Mouse (Mus musculus) neural tube, embryonic 13.5 days (tissue): ENCODE measurements around the gene Snx27. TPM values are rescaled to one million over a fixed set of nuclear protein-coding genes. Genes with fewer than 3 reads are reported as not detected.

Experiments used
- ATAC-seq: fragments of 200-750 bp; cut with Nextera tagmentation; 2 replicates; pipeline ENCODE4 v1.8.0; 2017; ENCODE audit warnings: low read depth, mild to moderate bottlenecking, moderate TSS enrichment, moderate library complexity
- H3K27ac ChIP-seq: fragments of 300-500 bp; sonication (generic); replicated peaks from 2 replicates; pipeline ENCODE4 v1.5.1; 2015; ENCODE audit warnings: moderate library complexity, mild to moderate bottlenecking, inconsistent platforms
- H3K27me3 ChIP-seq: fragments of 300-500 bp; sonication (generic); 2 replicates; pipeline ENCODE4 v1.6.1; 2015; ENCODE audit warnings: mild to moderate bottlenecking, inconsistent platforms
- H3K36me3 ChIP-seq: fragments of 300-500 bp; sonication (generic); 2 replicates; pipeline ENCODE4 v1.6.1; 2015; ENCODE audit warnings: mild to moderate bottlenecking, inconsistent platforms
- H3K4me1 ChIP-seq: fragments of 300-500 bp; sonication (generic); replicated peaks from 2 replicates; pipeline ENCODE4 v1.6.1; 2015; ENCODE audit warnings: inconsistent platforms
- H3K4me2 ChIP-seq: fragments of 300-500 bp; sonication (generic); 2 replicates; pipeline ENCODE4 v1.6.1; 2015; ENCODE audit warnings: inconsistent platforms, mild to moderate bottlenecking, moderate library complexity
- H3K4me3 ChIP-seq: fragments of 300-500 bp; sonication (generic); 2 replicates; pipeline ENCODE4 v1.5.1; 2015; ENCODE audit warnings: mild to moderate bottlenecking, inconsistent platforms
- H3K9ac ChIP-seq: fragments of 300-500 bp; sonication (generic); 2 replicates; pipeline ENCODE4 v1.6.1; 2015; ENCODE audit warnings: moderate library complexity, mild to moderate bottlenecking, inconsistent platforms
- H3K9me3 ChIP-seq: fragments of 300-500 bp; sonication (generic); 2 replicates; pipeline ENCODE4 v1.6.1; 2016; ENCODE audit warnings: inconsistent platforms
- WGBS: fragments of 180-500 bp; shearing (Covaris S2); methylation state at CpG from one replicate; pipeline ENCODE4 v1.1.7; 2015; 5-methylcytosine and 5-hydroxymethylcytosine counted together
- polyA plus RNA-seq: library from polyadenylated mRNA; unstranded; fragments of >200 nt; fragmentation: Nextera tagmentation; extraction: Ambion mirVana; gene quantifications from 2 replicates; pipeline ENCODE4 v1.2.1, GENCODE M21; 2015

The Snx27 gene
- polyA plus RNA-seq, result 77.0 and 83.0 TPM in 2 replicates

- peak; percentile 98 for ATAC-seq
- Histone ChIP-seq H3K4me3 (peak within 1 kb of the TSS; percentile 89), H3K27me3 (no peaks in the 10 kb centered on the region), H3K27ac (peak within 1 kb of the TSS; percentile 94), H3K9ac (peak within 1 kb of the TSS; percentile 93), H3K4me1 (peaks cover 39% of the 10 kb centered on the region), H3K36me3 (no peaks in the 10 kb centered on the region), H3K9me3 (no peaks in the 10 kb centered on the region), H3K4me2 (peak within 1 kb of the TSS; percentile 93)
- WGBS, result under 1% methylated on average over 42 of the region's 42 CpGs
Measured at GRCm38 (mm10) chr3:94582456-94582891, at the start of gene Snx27. TSS of gene Snx27 (minus strand) at chr3:94582716.

DNA sequence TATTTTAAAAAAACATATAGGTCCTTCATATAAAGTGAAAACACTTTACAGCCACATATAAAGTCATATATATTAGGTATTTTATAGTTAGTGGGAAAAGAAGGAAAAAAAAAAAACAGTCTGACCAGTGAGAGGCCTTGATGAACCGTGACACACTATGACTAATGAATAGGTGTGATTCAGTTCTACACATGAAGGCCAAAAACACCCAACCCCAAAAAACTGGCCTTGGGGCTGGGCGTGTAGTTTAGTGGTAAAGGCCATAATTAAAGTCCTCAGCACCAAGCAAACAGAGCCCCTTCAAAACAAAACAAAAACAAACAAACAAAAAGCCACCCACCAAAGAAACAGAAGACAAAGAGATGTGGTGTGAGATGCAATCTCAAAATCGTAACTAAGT is 47.4 kb upstream of the Snx27 start:
- no peaks in the 10 kb centered on the region for H3K9me3 ChIP-seq
- no peak overlapping the region for H3K27ac ChIP-seq
- 80% methylated on average over 3 of the region's 3 CpGs for WGBS
- H3K36me3 ChIP-seq, result no peaks in the 10 kb centered on the region
- no peaks in the 10 kb centered on the region for H3K4me1 ChIP-seq
- no peak overlapping the region for H3K9ac ChIP-seq
- no peak overlapping the region for H3K4me3 ChIP-seq
- no peak overlapping the region for H3K4me2 ChIP-seq
- no peaks in the 10 kb centered on the region for H3K27me3 ChIP-seq
- ATAC-seq, result no peak

- no peak overlapping the region for H3K27ac ChIP-seq
- no peaks in the 10 kb centered on the region for H3K36me3 ChIP-seq
- 91% methylated on average over 5 of the region's 5 CpGs for WGBS
- no peak overlapping the region for H3K4me3 ChIP-seq
- no peak overlapping the region for H3K9ac ChIP-seq
- no peak for ATAC-seq
- H3K4me1 ChIP-seq, result no peaks in the 10 kb centered on the region
- no peaks in the 10 kb centered on the region for H3K27me3 ChIP-seq
- no peak overlapping the region for H3K4me2 ChIP-seq
- no peaks in the 10 kb centered on the region for H3K9me3 ChIP-seq
Measured at GRCm38 (mm10) chr3:94628712-94629111, 46.2 kb upstream of the Snx27 start.

- no peak overlapping the region for H3K4me2 ChIP-seq
- H3K27ac ChIP-seq, result no peak overlapping the region
- no peaks in the 10 kb centered on the region for H3K9me3 ChIP-seq
- WGBS, result 89% methylated on average over 4 of the region's 4 CpGs
- no peaks in the 10 kb centered on the region for H3K4me1 ChIP-seq
- no peaks in the 10 kb centered on the region for H3K36me3 ChIP-seq
- H3K27me3 ChIP-seq, result no peaks in the 10 kb centered on the region
- no peak overlapping the region for H3K9ac ChIP-seq
- ATAC-seq, result no peak
- H3K4me3 ChIP-seq, result no peak overlapping the region
Measured at GRCm38 (mm10) chr3:94624281-94624680, 41.8 kb upstream of the Snx27 start.

DNA sequence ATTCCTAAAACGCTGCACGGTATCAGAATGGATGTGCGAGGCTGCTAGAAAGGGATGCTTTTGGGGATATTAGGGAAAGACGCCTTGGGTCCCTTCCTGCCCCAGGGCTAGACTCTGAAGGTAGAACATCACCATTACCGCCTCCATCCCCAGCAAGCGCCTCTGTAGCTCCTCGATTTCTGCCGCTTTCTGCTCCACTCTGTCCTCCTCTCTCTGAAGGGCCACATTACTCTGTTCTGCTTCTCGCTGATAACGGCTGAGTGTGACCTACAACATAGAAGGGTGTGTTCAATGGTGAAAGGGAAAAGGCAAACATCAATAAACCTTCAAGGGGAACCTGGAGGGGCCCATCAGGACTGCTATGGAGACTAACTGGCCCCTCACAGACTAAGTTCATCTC is 40.0 kb upstream of the Snx27 start:
- Histone ChIP-seq H3K36me3 (no peaks in the 10 kb centered on the region), H3K4me3 (no peak overlapping the region), H3K27ac (no peak overlapping the region), H3K27me3 (no peaks in the 10 kb centered on the region), H3K9me3 (no peaks in the 10 kb centered on the region), H3K4me2 (no peak overlapping the region), H3K4me1 (no peaks in the 10 kb centered on the region), H3K9ac (no peak overlapping the region)
- WGBS, result 92% methylated on average over 10 of the region's 10 CpGs
- no peak for ATAC-seq

GRCm38 (mm10) chr3:94621740-94622507 is 39.4 kb upstream of the Snx27 start:
- no peaks in the 10 kb centered on the region for H3K9me3 ChIP-seq
- 86% methylated on average over 11 of the region's 11 CpGs for WGBS
- no peak for ATAC-seq

GRCm38 (mm10) chr3:94616717-94617116 is 34.2 kb upstream of the Snx27 start:
- H3K4me2 ChIP-seq, result no peak overlapping the region
- 68% methylated on average over 4 of the region's 4 CpGs for WGBS
- no peak for ATAC-seq

More at GRCm38 (mm10) chr3:94621740-94622507, 39.4 kb upstream of the Snx27 start:
- Histone ChIP-seq H3K4me2 (no peak overlapping the region), H3K4me3 (no peak overlapping the region), H3K9ac (no peak overlapping the region), H3K27ac (no peak overlapping the region), H3K36me3 (no peaks in the 10 kb centered on the region), H3K4me1 (no peaks in the 10 kb centered on the region), H3K27me3 (no peaks in the 10 kb centered on the region)

GRCm38 (mm10) chr3:94613258-94613878 is 30.9 kb upstream of the Snx27 start:
- H3K9me3 ChIP-seq, result no peaks in the 10 kb centered on the region
- H3K36me3 ChIP-seq, result no peaks in the 10 kb centered on the region
- H3K4me2 ChIP-seq, result no peak overlapping the region
- no peak overlapping the region for H3K4me3 ChIP-seq
- H3K27me3 ChIP-seq, result no peaks in the 10 kb centered on the region
- H3K9ac ChIP-seq, result no peak overlapping the region
- WGBS, result 63% methylated on average over 7 of the region's 7 CpGs
- no peak overlapping the region for H3K27ac ChIP-seq
- ATAC-seq, result no peak
- no peaks in the 10 kb centered on the region for H3K4me1 ChIP-seq

More at GRCm38 (mm10) chr3:94616717-94617116, 34.2 kb upstream of the Snx27 start:
- no peaks in the 10 kb centered on the region for H3K9me3 ChIP-seq
- no peak overlapping the region for H3K4me3 ChIP-seq
- no peak overlapping the region for H3K9ac ChIP-seq
- H3K4me1 ChIP-seq, result no peaks in the 10 kb centered on the region
- no peak overlapping the region for H3K27ac ChIP-seq
- H3K27me3 ChIP-seq, result no peaks in the 10 kb centered on the region
- no peaks in the 10 kb centered on the region for H3K36me3 ChIP-seq

DNA sequence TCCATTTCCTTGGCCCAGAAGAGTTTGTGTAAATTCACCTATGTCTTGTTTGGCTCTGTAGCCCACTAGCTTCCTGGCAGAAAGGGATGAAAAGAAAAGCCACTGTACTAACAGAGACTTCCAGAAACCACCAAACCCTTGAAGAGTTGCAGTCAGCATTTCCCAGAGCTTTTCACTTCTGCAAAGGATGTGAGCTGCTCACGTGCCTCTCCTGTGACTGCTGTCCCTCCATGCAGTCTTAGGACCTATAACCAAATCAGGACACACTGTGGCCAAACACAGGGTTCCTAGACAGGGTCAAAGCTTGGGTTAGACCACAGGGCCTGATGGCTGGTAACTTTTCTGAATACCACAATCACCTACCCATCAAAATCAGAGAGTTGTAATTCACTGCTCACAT is 29.8 kb upstream of the Snx27 start:
- WGBS, result 81% methylated on average over 1 of the region's 1 CpGs

DNA sequence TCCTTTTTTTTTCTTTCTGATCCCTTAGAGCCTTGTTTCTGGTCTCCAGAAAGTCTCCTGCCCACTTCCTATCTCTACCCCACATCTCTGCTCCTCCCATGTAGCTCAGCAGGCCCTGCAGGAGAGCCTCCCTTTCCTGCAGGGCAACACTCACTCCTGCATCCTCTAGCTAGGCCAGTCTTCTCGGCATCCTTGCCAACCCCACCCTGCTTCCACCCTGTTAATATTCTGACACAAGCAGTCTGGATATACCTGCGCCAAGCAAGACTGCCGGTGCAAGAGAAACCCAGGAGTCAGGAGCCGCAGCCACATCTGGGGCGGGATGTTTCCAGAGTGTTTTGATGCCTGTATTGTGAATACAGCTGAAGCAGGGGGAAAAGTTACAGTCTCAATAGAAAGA is 29.3 kb upstream of the Snx27 start:
- H3K9ac ChIP-seq, result no peak overlapping the region
- WGBS, result 85% methylated on average over 5 of the region's 5 CpGs
- no peak overlapping the region for H3K4me3 ChIP-seq
- no peaks in the 10 kb centered on the region for H3K36me3 ChIP-seq
- no peak overlapping the region for H3K27ac ChIP-seq
- no peaks in the 10 kb centered on the region for H3K27me3 ChIP-seq
- H3K4me2 ChIP-seq, result no peak overlapping the region
- no peaks in the 10 kb centered on the region for H3K9me3 ChIP-seq
- no peaks in the 10 kb centered on the region for H3K4me1 ChIP-seq
- no peak for ATAC-seq

More for the DNA sequence above, 29.8 kb upstream of the Snx27 start:
- H3K4me2 ChIP-seq, result no peak overlapping the region
- no peak overlapping the region for H3K9ac ChIP-seq
- no peaks in the 10 kb centered on the region for H3K9me3 ChIP-seq
- H3K4me1 ChIP-seq, result no peaks in the 10 kb centered on the region
- no peaks in the 10 kb centered on the region for H3K27me3 ChIP-seq
- H3K36me3 ChIP-seq, result no peaks in the 10 kb centered on the region
- H3K27ac ChIP-seq, result no peak overlapping the region
- ATAC-seq, result no peak
- H3K4me3 ChIP-seq, result no peak overlapping the region

DNA sequence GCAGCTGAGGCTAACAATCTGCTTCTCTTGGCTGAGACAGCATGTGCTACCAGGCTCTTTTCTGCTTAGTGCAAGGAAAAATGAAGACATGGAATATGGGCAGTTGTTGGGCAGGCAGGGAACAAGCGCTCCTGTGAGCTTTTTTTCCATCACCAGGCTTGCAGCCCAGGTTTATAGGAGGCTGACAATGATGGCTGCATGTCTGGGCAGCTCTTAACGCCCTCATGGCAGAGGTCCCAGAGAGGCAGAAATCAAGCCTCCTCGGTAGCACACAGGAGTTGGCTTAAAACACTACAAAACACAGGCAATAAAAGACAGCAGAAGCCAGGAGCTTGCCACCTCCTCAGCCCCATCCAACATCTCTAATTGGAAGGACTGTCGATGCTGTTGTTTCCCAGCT is 28.8 kb upstream of the Snx27 start:
- no peaks in the 10 kb centered on the region for H3K36me3 ChIP-seq
- no peak overlapping the region for H3K4me2 ChIP-seq
- H3K4me1 ChIP-seq, result no peaks in the 10 kb centered on the region
- no peak overlapping the region for H3K9ac ChIP-seq
- WGBS, result 56% methylated on average over 4 of the region's 4 CpGs
- H3K27ac ChIP-seq, result no peak overlapping the region
- H3K27me3 ChIP-seq, result no peaks in the 10 kb centered on the region
- ATAC-seq, result no peak
- no peak overlapping the region for H3K4me3 ChIP-seq
- no peaks in the 10 kb centered on the region for H3K9me3 ChIP-seq

- Histone ChIP-seq H3K27me3 (no peaks in the 10 kb centered on the region), H3K4me3 (no peak overlapping the region), H3K9ac (no peak overlapping the region), H3K4me1 (no peaks in the 10 kb centered on the region), H3K27ac (no peak overlapping the region), H3K36me3 (no peaks in the 10 kb centered on the region), H3K4me2 (no peak overlapping the region), H3K9me3 (no peaks in the 10 kb centered on the region)
- WGBS, result 62% methylated on average over 2 of the region's 2 CpGs
- no peak for ATAC-seq
Measured at GRCm38 (mm10) chr3:94610581-94610980, 28.1 kb upstream of the Snx27 start.
